Comparison of ENCODE assay signal across 15 mouse cellular contexts in the genomic region with DNA sequence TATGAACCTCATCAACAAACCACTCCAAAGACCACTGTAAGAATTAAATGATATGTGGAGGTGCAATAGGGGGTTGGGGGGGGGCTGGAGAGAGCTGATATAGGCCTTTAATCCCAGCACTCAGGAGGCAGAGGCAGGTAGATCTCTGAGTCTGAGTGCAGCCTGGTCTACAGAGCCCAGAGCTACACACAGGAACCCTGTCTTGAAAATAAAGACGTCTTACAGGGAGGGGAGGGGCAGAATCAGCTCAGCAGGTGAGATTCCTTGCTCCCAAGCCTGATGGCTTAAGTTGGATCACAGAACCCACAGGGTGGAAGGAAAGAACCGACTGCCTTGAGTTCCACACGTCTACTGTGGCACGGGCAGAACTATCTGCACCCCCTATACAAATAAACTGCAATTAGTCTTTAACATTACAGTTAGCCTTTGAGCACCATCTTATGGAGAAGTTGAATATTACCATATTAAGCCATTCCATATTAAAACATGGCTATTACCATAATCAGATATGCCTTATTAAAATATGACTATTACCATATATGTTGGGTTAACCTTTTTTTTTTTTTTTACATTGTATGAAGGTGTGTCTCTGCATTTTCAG. TPM values are rescaled to one million over a fixed set of nuclear protein-coding genes. Genes with fewer than 3 reads are reported as not detected.
DNase-seq lines count a peak whose midpoint lies in the region; ATAC-seq and TF ChIP-seq lines count a peak whose summit lies in the region.
"Had no signal": no experiment of that assay in that cellular context is flagged by ENCODE, and none has a peak within 500 bp of the region (broad histone marks: within the 10 kb centered on the region; RNA-seq: fewer than 3 reads in every experiment).

No protein-coding gene starts in this region.

- peak; percentile 33 for TF ChIP-seq CTCF in gastrocnemius, adult 2 months (IDR thresholded peaks at IDR 0.05)
- no peak; the same call in 1 of the 2 replicates for TF ChIP-seq CTCF in brain, embryonic 14.5 days (IDR thresholded peaks at IDR 0.05; ENCODE audit: borderline replicate concordance, extremely low read depth, insufficient read depth, insufficient read length)

- H3K4me1 ChIP-seq in lung, embryonic 15.5 days = no peaks in the 10 kb centered on the region
- H3K4me1 ChIP-seq: liver, embryonic 13.5 days had no signal

- under 1% methylated on average over 4 of the region's 4 CpGs for WGBS in lung, embryonic 15.5 days

- H3K36me3 ChIP-seq in lung, embryonic 15.5 days = no peaks in the 10 kb centered on the region
- H3K36me3 ChIP-seq: liver, embryonic 13.5 days had no signal

- no peaks in the 10 kb centered on the region for H3K9me3 ChIP-seq in lung, embryonic 15.5 days
- H3K9me3 ChIP-seq: liver, embryonic 13.5 days had no signal

- intact Hi-C loops in gastrocnemius, adult 2 months (cut with DNase I) = no loop called here

- H3K27ac ChIP-seq in gastrocnemius, adult 2 months = no peak overlapping the region
- no peak overlapping the region for H3K27ac ChIP-seq in lung, embryonic 15.5 days
- H3K27ac ChIP-seq: liver, embryonic 13.5 days had no signal

- TF ChIP-seq POLR2A in brain, embryonic 14.5 days (IDR thresholded peaks at IDR 0.05; ENCODE audit: borderline replicate concordance, extremely low read depth, insufficient read depth, insufficient read length, poor library complexity, severe bottlenecking) = no peak

- H3K4me3 ChIP-seq in gastrocnemius, adult 2 months = no peak overlapping the region
- H3K4me3 ChIP-seq in lung, embryonic 15.5 days = no peak overlapping the region
- H3K4me3 ChIP-seq: liver, embryonic 13.5 days had no signal

- H3K9ac ChIP-seq in lung, embryonic 15.5 days = no peak overlapping the region
- H3K9ac ChIP-seq: liver, embryonic 13.5 days had no signal

- DNase-seq in gastrocnemius, adult 2 months = no peak
- DNase-seq in gastrocnemius, postnatal 25 days = no peak
- DNase-seq in lung, postnatal 14 days = no peak
- peak; percentile 54 for DNase-seq in brain, embryonic 14.5 days (ENCODE audit: low read depth)
- DNase-seq in retina, postnatal 1 day = peak; percentile 50
- no peak for DNase-seq in thymus, postnatal 10 days (ENCODE audit: low spot score in 2 of 2)
- no peak for DNase-seq in adrenal gland, postnatal 4 days (ENCODE audit: low spot score in 2 of 2)
- DNase-seq: cerebellum, adult 8-10 months; gastrocnemius, postnatal 36 days; heart, postnatal 36 days; liver, embryonic 13.5 days; right cerebral cortex, postnatal 14 days had no signal

- no peak; the same call in 1 of the 2 replicates for ATAC-seq in lung, embryonic 15.5 days (ENCODE audit: borderline replicate concordance, extremely low read depth, low FRiP score, low TSS enrichment)

- H3K4me2 ChIP-seq in lung, embryonic 15.5 days = peak overlapping the region; percentile 29
- H3K4me2 ChIP-seq: liver, embryonic 13.5 days had no signal

- H3K27me3 ChIP-seq in lung, embryonic 15.5 days = no peaks in the 10 kb centered on the region
- H3K27me3 ChIP-seq: liver, embryonic 13.5 days had no signal

RNA-seq across cellular contexts. Expression of a gene that starts 7.1 kb away (rescaled TPM):
- total RNA-seq in gastrocnemius, adult 2 months (2021) = not detected
- total RNA-seq in gastrocnemius, postnatal 25 days (2021) = not detected
- polyA plus RNA-seq in lung, embryonic 15.5 days (2015; fragmentation: Nextera tagmentation; extraction: Ambion mirVana) = 0.20 and 0.24 TPM in 2 replicates
- 0.03 and 0.11 TPM in 2 replicates for polyA plus RNA-seq in brain, embryonic 14.5 days (2012; rRNA removed)
- total RNA-seq in adrenal gland, postnatal 4 days (2021) = under 1 TPM in 1 of 2 experiments, not detected in 1; 0.11 TPM
- total RNA-seq: adrenal gland, adult 18-20 months; gastrocnemius, postnatal 36 days; heart, postnatal 36 days; layer of hippocampus, postnatal 10 days had no signal

RNA-seq across cellular contexts. Expression of a gene that starts 41.2 kb away (rescaled TPM):
- 10 to 100 TPM; 76.9 to 85.9 TPM for total RNA-seq in gastrocnemius, adult 2 months (2021)
- total RNA-seq in gastrocnemius, postnatal 25 days (2021) = 10 to 100 TPM; 60.3 to 73.0 TPM
- polyA plus RNA-seq in lung, embryonic 15.5 days (2015; fragmentation: Nextera tagmentation; extraction: Ambion mirVana) = 47.6 and 49.0 TPM in 2 replicates
- polyA plus RNA-seq in brain, embryonic 14.5 days (2012; rRNA removed) = 18.5 and 23.9 TPM in 2 replicates
- total RNA-seq in adrenal gland, postnatal 4 days (2021) = 10 to 100 TPM; 24.2 to 31.2 TPM

RNA-seq across cellular contexts. Expression of a gene that starts 52.2 kb away (rescaled TPM):
- total RNA-seq in gastrocnemius, adult 2 months (2021) = 1 to 10 TPM; 1.2 to 2.1 TPM
- total RNA-seq in gastrocnemius, postnatal 25 days (2021) = 1 to 10 TPM; 2.5 to 2.7 TPM
- 35.9 and 38.1 TPM in 2 replicates for polyA plus RNA-seq in lung, embryonic 15.5 days (2015; fragmentation: Nextera tagmentation; extraction: Ambion mirVana)
- polyA plus RNA-seq in brain, embryonic 14.5 days (2012; rRNA removed) = 35.6 and 59.4 TPM in 2 replicates
- 10 to 100 TPM; 11.9 to 16.3 TPM for total RNA-seq in adrenal gland, postnatal 4 days (2021)

Comparison
In these comparisons a context has a peak if more than half of its experiments do, and no peak if none do; other contexts are left out.
1. DNase-seq: peak in brain, embryonic 14.5 days (single experiment) and retina, postnatal 1 day (single experiment); none in gastrocnemius, adult 2 months (single experiment), gastrocnemius, postnatal 25 days (single experiment), lung, postnatal 14 days (single experiment), thymus, postnatal 10 days (0 of 2) and adrenal gland, postnatal 4 days (0 of 2).